Mouse (Mus musculus) CD4-positive, CD25-positive, alpha-beta regulatory T cell, adult 2 months (primary cell): Measurements from ENCODE around the gene Baiap3.

Experiments used
- DNase-seq: peaks from one replicate; pipeline ENCODE4 v3.0.0-alpha.2; 2012; ENCODE audit warnings: low read depth, low spot score

The Baiap3 gene

DNA sequence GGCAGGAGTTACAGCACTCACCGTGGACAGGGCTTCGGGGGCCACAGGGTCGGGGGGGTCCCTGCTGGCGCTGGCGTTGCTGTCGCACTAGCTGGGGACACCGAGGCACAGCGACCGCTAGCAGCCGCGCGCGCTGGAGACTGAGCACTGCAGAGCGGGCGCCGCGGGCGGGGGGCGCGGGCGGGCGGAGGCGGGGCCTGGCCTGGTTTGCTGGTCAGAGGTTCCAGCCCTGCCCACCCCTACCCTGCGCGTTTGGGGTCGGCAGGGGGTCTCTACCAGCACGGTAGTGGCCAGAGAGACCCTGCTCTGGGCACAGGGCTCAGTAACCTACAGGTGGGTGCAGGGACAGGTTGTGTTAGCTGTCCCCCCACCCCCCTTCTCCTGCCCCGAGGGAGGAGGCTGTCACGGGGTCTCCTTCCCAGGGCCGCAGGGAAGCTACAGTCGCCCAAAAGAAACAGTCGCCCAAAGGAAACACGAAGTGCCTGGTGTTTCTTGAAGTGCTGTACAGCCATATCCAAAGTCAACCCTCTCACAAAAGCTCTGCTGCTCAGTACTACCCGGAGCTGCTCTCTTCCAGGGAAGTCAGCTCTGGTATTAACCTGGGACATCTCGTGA is at the start of gene Baiap3:
Baiap3 (minus strand) TSS at position 225 of the 615 bp plus-strand sequence.
- peak; percentile 43 for DNase-seq

DNA sequence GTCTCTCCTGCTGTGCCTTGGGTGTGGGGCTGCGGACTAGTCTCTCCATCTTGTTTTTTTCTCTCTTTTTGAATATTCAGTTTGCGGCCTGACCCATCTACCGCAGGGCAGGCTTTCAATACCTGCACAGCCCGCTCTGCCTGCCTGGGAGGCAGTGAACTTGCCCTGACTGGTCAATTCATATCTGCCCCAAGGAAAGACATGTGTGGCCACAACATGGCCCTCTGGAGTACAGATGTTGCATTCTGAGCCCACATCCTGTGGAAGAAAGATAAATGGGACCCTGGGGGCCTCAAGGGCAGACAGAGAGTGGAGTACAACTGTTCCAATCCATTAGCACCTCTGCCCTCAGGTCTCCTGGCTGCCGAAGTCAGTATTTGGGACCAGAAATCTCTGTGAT is 41.9 kb upstream of the Baiap3 start, which contains the start of gene Prss34:
Prss34 (plus strand) TSS at position 301 of the 400 bp plus-strand sequence.
- DNase-seq = no peak

DNA sequence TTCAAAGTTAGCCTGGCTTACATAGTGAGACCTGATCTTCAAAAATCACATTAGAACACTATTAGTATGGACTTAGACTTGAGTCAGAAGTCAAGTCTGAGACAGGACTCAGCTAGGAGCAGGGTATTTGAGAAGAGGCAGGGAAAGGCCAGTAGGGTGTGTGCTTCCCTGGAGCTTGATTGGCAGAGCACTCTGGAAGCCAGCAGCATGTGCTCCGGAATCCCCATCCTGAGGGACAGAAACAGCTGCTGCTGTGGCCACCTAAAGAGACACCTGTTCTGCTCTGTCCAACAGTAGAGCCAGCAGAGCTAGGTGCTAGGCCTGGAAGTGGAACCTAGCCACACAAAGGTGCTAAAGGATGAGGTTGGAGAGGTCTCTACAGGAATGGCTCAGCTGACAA is 37.9 kb upstream of the Baiap3 start:
- DNase-seq = no peak

DNA sequence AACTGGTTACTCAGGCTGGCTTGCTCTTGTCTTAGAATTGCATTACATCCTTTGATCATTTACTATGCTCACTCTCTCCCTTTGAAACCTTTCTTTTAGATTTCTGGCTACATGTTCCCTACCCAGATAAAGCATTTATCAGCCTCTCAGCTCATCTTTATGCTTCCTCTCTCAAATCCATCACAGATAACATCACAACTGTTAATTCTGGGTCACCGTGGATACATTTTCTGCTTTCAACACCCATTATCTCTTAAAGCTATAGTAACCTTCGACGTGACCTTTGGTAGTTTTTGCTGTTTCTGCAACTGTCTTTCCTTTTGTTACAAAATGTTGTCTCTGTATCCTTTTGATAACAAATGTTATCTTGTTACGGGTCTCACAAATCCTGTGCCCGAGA is 37.3 kb upstream of the Baiap3 start:
- DNase-seq = no peak

DNA sequence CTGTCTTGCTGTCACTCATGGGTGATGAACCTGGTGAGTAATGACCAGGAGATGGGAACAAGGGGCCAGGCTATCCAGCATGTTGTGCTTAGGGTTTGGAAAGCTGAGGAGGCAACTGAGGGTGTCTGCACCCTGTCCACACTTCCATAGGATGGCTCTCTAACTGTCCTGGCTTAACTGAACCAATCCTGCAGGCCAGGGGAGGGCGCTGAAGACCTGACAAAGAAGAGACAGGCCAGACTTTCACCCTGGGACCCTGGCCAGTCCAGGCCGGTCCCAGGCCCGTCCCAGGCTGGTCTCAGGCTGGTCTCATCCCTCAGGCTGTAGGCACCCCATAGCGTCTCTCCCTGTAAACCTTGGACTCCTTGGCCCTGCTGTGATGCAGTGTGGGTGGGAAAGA is 34.2 kb upstream of the Baiap3 start:
- DNase-seq = no peak

DNA sequence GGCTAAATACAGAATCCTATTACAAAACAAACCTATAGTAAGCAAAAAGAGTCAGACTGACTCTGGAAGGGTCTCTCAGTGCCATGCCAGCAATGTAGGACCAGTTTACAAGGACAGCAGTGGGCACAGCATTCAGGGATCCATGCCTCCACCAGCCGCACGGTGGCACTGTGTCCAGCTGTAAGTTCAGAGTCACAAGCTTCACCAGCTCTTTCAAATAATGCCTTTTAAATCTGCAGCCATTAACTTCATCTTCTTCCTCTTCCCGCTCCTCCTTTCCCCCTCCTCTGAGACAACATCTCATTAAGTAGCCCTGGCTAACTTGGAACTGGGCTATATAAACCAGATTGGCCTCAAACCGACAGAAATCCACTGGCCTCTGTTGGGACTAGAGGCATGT is 32.7 kb upstream of the Baiap3 start:
- DNase-seq = peak; percentile 69

DNA sequence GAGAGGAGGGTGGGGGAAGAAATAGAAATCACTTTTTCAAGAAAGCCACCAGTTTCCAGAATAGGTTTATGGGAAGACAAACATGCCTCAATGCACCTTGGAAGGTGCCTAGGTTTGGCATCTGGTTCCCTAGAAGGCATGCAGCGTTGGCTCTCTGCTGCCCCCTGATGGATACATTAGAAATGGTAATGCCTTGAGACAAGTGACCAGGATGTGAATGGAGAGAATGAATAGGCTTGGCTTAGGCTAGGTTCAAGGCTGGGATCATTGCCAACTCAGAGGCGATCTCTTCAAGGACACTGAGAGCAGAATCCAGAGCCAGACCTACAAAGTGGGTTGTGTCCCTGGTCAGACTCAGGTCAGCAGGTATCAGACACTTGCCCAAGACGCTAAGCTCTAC is 28.9 kb upstream of the Baiap3 start:
- DNase-seq = peak; percentile 90

DNA sequence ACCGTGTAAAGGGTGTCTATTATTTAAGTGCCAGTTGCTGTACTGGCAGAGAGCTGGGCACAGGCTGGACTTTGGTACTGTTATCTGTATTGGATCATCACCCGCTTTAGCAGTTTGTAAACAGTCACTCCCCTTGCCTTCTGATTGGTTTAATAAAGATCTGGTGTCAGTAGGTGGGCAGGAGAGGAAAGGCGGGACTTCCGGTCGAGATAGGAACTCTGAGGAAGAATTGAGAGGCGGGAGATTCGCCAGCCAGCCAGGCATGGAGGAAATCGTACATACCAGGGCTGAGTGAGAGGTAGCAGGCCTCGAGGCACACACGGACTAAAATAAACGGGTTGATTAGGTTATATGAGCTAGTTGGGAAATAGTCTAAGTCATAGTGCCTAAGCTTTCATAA is 26.0 kb upstream of the Baiap3 start:
- peak; percentile 74 for DNase-seq

DNA sequence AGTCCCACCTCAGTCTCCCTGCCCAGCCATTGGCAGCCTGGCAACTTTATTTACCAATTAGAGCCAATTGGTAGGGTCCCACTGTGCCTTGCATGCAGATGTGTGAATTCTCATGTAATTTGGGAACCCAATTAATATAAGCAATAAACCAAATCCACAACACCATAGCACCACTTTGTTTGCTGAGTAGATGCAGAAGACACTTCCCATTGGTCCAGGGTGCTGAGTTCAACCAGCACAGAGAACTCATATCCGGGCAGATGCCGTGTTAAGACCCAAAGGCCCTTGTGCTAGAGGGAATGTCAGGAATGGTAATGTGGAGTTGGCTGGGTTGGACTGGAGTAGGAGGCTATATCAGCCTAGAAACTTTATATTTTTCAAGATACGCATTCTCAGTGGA is 19.7 kb upstream of the Baiap3 start:
- no peak for DNase-seq

DNA sequence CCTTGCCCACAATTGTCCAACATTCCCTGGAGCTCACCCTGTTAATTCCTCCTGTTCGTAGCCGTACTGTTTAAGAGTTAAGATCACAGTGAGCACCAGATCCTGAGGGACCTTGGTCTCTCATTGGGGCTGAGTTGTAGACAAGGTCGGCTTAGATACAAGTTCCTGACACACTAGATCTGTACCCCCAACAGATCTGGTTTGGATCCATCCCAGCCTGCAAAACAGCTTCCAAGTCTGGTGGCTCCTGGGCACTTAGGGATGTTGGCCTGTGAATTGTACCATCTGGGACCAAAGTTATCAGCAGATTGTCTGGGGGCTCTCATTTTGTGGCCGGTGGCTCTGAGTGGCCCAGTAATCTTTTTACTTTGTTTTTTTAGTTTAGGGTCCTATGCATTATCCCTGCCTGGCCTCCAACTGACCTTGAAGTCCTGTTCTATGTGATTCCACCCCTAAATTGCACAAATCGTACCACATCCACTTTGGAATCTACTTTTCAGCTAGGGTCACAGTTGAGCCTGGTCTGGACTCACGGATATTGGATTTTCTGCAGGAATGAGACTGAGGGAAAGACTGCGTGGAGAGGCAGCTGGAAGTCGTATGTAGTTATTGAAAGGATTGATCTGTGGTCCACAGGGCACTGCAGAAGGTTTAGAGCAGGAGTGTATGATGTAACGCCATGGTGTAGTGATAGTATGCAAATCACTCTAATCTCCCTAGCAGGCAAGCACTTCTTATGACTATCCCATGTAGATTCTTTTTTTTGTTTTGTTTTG is 18.6 kb upstream of the Baiap3 start, which contains the start of gene Ube2i:
Ube2i (minus strand) TSS at position 52 of the 776 bp plus-strand sequence.
- no peak for DNase-seq

DNA sequence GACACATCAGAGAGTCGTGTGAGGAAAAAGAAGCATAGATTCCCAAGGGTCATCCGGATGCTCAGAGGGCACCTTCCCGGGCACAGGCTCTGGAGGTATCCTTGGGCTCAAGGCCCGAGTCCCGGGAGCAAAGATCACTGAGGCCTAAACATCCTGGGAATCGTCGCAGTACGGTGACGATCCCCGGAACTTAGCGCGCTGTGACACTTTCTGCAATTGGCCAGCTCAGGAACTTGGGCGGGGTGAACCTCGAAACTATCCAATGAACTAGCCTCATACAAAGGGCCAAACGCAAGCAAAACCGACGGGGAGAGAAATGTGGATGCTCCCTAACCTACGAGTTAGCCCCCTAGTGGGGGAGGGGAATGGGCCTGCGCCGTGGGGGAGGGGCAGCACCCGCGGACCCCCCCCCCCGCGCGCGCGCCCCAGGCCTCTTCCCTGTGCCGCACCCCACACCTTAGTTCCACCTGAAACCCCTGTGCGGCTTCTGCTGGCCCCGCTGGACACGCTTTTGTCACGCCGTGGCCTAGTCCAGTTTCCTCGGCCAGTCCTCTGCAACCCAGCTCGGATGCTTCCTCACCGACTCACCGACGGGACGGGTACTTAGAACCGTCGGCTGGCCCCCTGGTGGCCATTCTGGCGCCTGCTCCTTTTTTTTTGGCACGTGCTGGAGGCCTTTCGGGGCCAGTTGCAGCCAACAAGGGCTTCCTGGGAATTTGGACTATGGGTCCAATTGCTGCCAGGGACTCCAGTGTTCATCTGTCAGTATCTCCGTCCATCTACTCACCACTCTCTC is 17.7 kb upstream of the Baiap3 start:
- DNase-seq = peak; percentile 97

DNA sequence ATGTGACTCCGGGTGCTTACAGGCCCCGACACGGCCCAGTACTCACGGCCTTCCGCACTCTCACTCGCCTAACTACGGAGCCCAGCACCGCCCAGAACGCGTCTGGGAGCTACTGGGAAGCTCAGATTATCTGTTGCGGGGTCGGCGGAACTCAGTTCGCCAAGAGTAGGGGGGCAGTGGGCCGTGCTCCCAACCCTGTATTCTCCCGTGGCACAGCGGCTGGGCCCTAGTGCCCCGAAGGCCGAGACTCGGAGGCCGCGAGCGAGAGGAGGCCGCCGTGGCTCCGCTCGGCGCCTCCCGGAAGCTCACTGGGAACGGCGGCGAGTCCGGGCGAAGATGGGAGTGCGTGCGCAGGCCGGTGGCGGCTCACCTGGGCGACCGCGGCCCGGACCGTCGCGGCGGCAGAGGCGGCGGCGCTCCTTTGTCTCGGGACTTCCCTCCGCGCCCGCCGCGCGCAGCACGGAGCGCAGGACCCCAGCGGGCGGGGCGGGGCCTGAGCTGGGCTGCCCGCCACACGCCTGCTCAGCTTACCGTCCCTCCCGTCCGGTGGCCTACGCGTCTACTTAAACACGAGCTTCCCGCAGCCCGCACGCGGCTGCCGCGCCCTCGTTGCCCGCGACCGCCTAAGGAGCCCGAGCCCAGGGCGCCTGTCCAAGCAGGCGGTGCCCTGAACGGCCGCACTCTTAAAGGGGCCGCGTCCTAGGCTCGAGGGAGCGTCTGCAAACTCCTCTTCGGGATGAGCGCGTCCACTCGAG is 17.0 kb upstream of the Baiap3 start:
- DNase-seq = peak; percentile 93

DNA sequence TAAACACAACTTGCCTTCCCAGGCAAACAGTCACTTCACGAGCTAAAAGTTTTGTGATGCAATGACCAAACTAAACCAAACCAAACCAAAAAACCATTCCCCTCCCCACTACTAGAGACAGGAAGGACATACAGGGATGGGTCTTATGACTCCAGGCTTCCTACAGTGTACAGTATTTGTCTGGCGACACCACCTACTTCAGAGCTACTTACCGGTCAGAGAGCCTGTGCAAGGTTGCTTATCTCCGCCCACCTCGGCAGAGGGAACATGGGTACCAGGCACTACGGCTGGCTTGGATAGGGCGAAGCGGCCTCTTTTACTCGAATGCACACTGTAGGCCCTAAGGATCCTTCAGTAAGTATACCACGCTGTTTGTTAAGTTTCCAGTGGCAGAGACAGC is 16.2 kb upstream of the Baiap3 start:
- peak; percentile 38 for DNase-seq

DNA sequence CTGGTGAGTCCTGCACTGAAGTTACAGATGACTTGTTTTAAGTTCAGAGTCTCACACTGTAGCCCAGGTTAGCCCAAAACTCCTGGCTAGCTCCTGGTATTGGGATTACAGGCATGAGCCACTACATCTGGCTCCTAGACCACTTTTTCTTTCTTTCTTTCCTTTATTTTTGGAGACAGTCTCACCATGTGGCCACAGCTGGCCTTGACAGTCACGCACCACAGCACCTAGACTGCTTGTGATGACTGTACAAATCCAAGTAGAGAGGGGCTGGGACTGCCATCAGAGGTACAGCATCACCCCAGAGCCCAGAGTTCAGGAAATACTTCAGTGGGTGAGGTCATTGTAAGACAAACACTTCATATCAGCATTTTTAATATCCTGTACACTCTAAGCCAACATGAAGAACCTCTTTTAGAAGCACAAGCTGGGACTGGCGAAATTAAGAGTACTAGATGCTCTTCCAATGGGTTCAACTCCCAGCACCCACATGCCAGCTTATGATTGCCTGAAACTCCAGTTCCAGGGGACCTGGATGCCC is 14.7 kb upstream of the Baiap3 start:
- DNase-seq = no peak

DNA sequence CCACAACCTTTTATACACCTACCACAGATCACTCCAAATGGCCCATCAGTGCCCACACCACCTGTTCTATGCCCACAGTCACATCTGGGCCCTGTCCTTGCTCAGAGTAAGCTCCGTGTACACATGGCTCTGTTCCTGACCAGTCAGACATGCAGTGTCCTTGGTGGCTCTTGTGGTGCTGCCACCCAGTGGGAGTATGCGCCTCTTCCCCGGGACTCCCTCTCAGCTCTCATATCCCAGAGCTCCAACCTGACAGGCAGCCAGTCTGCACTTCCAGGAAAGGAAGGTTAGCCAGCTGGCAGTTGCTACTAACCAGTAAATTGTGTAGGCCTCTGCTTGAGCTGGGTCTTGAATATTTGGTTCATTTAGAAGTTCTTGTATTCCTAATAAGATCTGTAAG is 8.3 kb upstream of the Baiap3 start:
- no peak for DNase-seq

DNA sequence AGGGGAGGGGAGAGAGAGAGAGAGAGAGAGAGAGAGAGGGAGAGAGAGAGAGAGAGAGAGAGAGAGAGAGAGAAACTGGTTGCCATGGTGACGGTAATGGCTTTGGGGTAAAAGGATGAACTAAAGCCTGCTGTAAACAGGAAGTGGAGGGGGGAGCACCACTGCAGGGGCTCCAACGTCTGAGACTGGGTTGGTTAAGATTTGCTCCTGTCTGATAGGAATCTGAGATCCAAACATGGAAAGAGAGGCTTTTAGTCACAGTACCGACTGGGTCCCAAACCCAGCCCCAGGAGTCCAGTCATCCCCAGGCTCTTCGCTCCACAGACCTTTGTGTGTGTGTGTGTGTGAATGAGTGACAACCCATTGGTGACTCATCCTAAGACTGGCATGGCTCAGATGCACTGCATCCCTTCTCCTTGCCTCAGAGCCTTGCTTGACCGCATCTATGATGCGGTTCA is 1.7 kb upstream of the Baiap3 start:
- DNase-seq = peak; percentile 77

DNA sequence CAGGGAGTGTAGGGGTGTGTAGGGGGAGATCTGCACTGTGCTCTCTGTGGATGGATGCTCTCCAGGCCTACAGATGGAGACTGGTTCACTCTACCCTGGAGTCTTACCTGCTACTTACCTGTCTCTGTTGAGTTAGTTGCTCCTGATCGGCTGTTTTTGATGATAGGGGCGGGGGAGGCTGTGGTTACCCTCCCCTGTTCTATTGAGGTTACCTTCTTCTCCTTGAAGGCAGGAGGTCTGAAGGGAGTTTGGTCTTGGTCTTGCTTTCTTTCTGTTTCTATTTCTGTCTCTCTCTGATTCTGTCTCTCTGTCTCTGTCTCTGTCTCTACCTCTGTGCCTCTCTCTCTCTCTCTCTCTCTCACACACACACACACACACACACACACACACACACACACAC is 1.1 kb downstream of the Baiap3 start:
- DNase-seq = peak; percentile 35

DNA sequence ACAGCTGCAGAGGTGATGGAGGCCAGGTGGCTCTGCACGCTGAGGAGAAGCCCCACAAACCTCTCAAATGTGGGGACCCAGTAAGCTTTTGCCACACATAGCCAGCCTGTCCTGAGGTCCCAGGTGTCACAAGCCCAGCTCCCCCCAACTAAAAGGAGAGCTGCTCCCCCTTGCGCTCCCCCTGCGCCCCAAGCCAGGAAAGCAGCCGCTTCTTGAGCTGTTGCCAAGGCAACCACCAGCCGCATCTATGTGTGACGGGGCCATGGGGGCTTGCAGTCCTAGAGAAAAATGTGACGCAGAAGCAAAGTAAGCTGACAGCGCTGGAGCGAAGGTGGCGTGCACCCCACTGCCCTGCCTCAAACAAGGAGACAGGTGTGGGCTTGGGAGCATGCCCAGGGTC is 2.4 kb downstream of the Baiap3 start:
- DNase-seq = no peak

DNA sequence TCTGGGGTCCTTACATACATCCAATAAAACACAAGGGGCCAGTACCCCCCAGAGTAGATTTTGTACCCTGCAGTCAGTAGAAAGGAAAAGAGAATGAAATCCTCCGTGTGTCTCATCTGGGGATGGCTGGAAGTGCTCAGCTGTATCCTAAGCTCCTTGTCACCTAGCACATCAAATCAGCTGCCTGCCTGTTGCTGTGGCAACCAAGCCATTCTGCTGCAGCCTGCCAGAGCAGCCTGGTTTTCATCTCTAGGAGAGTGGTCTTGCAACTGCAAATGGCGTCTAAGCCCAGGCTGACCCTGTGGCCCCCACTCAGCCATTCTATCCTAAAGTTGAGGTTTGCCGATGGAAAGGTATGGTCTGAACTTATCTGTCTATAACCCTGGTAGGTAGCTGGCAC is 3.5 kb downstream of the Baiap3 start:
- DNase-seq = no peak

DNA sequence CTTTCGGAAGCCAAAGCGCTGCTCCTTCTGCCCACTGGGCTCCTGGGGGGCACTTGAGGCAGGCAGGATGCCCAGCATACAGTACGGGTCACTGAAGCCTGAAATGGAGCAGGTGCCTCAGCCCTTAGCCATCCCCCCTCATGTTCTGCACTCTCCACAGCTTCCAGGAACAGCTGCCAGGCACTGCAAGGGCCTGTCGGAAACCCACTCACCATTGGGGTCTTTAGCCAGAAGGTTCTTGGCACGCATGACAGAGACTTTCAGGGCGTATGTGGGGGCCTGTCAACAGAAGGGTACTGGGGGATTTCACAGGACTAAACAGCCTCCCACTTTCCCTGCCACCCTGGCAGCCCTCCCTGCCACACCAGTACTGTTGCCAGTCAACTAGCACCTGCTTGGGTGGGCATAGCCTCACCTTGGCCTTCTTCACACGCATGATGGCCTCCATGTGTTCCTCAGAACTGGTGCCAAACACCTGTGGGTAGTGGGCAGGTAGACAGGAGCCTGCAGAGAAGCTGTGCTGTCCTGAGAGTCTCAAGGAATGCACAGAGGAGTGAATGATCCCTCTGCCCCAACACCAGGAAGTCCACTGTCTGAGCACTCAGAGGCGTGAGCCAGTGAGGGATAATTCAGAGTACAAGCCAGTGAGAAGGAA is 5.9 kb downstream of the Baiap3 start:
- no peak for DNase-seq
